Mouse (Mus musculus) cortical plate, adult 2 months (tissue): ENCODE data around the gene Ppp2r2c.
A peak's percentile ranks its signal among the peaks of the same experiment; 100 is the strongest.

ENCODE experiments used
- CTCF ChIP-seq: fragments of 200-500 bp; IDR thresholded peaks from 2 replicates; pipeline ENCODE4 v1.5.1; 2011; ENCODE audit warnings: mild to moderate bottlenecking, control low read depth, low read length; ENCODE audit not compliant: insufficient read depth; ENCODE audit errors: extremely low read depth
- POLR2A ChIP-seq: fragments of 200-500 bp; IDR thresholded peaks from 2 replicates; pipeline ENCODE4 v1.6.1; 2011; ENCODE audit warnings: mild to moderate bottlenecking, low read length, control low read depth; ENCODE audit not compliant: insufficient read depth; ENCODE audit errors: extremely low read depth

DNA sequence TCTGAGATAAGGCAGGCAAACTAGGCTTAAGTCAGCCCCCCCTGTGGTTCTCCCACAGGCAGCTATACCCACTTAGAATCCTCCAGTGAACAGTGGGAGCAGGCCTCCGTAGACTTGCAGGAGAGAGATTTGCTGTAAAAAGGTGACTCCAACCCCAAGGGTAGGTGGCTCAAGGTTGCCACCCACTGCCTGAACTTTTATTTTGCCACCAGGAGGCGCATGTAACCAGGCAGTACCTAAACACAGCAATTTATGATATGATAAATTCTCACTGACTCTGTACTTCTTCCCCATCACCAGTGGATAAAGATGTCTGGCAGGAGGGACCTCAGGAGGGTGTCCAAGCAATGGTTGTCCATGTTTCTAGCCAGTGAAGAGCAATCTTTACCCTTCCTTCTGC, 82.6 kb downstream of the Ppp2r2c start:
- peak; percentile 24; the same call in 1 of the 2 replicates for TF ChIP-seq CTCF
- TF ChIP-seq POLR2A = no peak
